Comparison of ENCODE assay signal across 10 mouse cellular contexts in the genomic region with DNA sequence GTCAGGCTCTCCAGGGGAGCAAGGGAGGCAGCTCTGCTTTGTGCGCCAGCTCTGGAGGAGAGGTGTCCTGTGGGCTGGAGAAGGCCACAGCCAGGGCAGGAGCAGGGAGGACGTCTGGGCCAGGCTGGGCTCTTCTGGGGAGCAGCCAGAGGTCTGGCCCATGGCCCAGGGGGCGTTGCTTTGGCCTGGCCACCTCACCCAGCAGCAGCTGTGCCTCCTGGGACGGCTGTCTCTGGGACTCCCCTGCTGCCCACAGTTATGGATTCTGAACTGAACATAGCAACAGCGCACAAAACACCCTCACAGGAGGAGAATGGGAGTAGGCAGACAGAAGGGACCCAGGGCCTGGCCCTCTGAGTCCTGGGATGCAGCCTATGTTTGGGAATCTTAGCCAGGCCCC.
DNase-seq lines count a peak whose midpoint lies in the region; ATAC-seq and TF ChIP-seq lines count a peak whose summit lies in the region.
"Had no signal": no experiment of that assay in that cellular context is flagged by ENCODE, and none has a peak within 500 bp of the region (broad histone marks: within the 10 kb centered on the region; RNA-seq: fewer than 3 reads in every experiment).

No protein-coding gene starts in this region.

- no peak overlapping the region for H3K4me3 ChIP-seq in hindbrain, postnatal 0 days (ENCODE audit: low read length)
- H3K4me3 ChIP-seq in hindbrain, embryonic 14.5 days (replicated peaks; ENCODE audit: low read length), result no peak overlapping the region
- H3K4me3 ChIP-seq in kidney, adult 2 months (ENCODE audit: insufficient read depth, low read depth, low read length), result peak overlapping the region; percentile 16; the same call in 1 of the 2 replicates
- H3K4me3 ChIP-seq: megakaryocyte, embryonic 14.5 days had no signal

- TF ChIP-seq CTCF in hindbrain, postnatal 0 days (IDR thresholded peaks at IDR 0.05; ENCODE audit: low read depth), result no peak
- TF ChIP-seq CTCF in kidney, adult 2 months (conservative IDR thresholded peaks at IDR 0.05; ENCODE audit: insufficient read depth, insufficient read length, low read depth, low read length), result no peak

- peak; percentile 64 for ATAC-seq in hindbrain, postnatal 0 days
- ATAC-seq in hindbrain, embryonic 14.5 days (ENCODE audit: low FRiP score), result no peak
- ATAC-seq: Patski had no signal

- H3K9me3 ChIP-seq in hindbrain, postnatal 0 days (ENCODE audit: low read length), result no peaks in the 10 kb centered on the region
- H3K9me3 ChIP-seq in hindbrain, embryonic 14.5 days (ENCODE audit: control insufficient read depth, low read length), result no peaks in the 10 kb centered on the region

- 37% methylated on average over 5 of the region's 5 CpGs for WGBS in hindbrain, postnatal 0 days
- 48% methylated on average over 5 of the region's 5 CpGs for WGBS in hindbrain, embryonic 14.5 days
- 21% methylated on average over 5 of the region's 5 CpGs for WGBS in kidney, adult 2 months

- H3K36me3 ChIP-seq in hindbrain, postnatal 0 days (ENCODE audit: insufficient read depth, low read length), result no peaks in the 10 kb centered on the region
- H3K36me3 ChIP-seq in hindbrain, embryonic 14.5 days (replicated peaks; ENCODE audit: control insufficient read depth, insufficient read depth), result no peaks in the 10 kb centered on the region
- no peaks in the 10 kb centered on the region for H3K36me3 ChIP-seq in kidney, adult 2 months (ENCODE audit: control insufficient read depth, insufficient read depth, low read length)

- no peak overlapping the region for H3K4me2 ChIP-seq in hindbrain, postnatal 0 days (ENCODE audit: low read depth, low read length)
- no peak overlapping the region for H3K4me2 ChIP-seq in hindbrain, embryonic 14.5 days (replicated peaks)

- no peaks in the 10 kb centered on the region for H3K4me1 ChIP-seq in hindbrain, postnatal 0 days (ENCODE audit: insufficient read depth, low read length)
- no peaks in the 10 kb centered on the region for H3K4me1 ChIP-seq in hindbrain, embryonic 14.5 days (replicated peaks; ENCODE audit: control insufficient read depth, insufficient read depth, low read length)
- peaks cover 2% of the 10 kb centered on the region; the same call in 1 of the 2 replicates for H3K4me1 ChIP-seq in kidney, adult 2 months (ENCODE audit: control insufficient read depth, insufficient read depth, low read length)
- H3K4me1 ChIP-seq: megakaryocyte, embryonic 14.5 days had no signal

- H3K9ac ChIP-seq in hindbrain, postnatal 0 days (replicated peaks; ENCODE audit: low read length), result no peak overlapping the region
- no peak overlapping the region for H3K9ac ChIP-seq in hindbrain, embryonic 14.5 days

- H3K27me3 ChIP-seq in hindbrain, postnatal 0 days (ENCODE audit: insufficient read depth, low read length), result no peaks in the 10 kb centered on the region
- H3K27me3 ChIP-seq in hindbrain, embryonic 14.5 days (ENCODE audit: control insufficient read depth, insufficient read depth, low read length), result no peaks in the 10 kb centered on the region
- H3K27me3 ChIP-seq in kidney, adult 2 months (replicated peaks; ENCODE audit: control insufficient read depth, insufficient read depth, low read length), result no peaks in the 10 kb centered on the region
- H3K27me3 ChIP-seq: Patski had no signal

- no peak overlapping the region for H3K27ac ChIP-seq in hindbrain, postnatal 0 days
- no peak overlapping the region for H3K27ac ChIP-seq in hindbrain, embryonic 14.5 days
- H3K27ac ChIP-seq in kidney, adult 2 months (ENCODE audit: insufficient read depth, low read depth, low read length), result peak overlapping the region; percentile 79

- TF ChIP-seq POLR2A in kidney, adult 2 months (IDR thresholded peaks at IDR 0.05; ENCODE audit: low read depth, low read length), result no peak

- peak; percentile 51 for DNase-seq in hindbrain, postnatal 0 days (ENCODE audit: low spot score)
- no peak for DNase-seq in hindbrain, embryonic 14.5 days (ENCODE audit: low spot score)
- DNase-seq in adrenal gland, postnatal 10 days, result peak; percentile 85
- DNase-seq in gastrocnemius, postnatal 10 days, result peak; percentile 85
- DNase-seq in kidney, adult 2 months, result peak; percentile 73
- DNase-seq in lung, postnatal 36 days, result peak; percentile 48
- no peak for DNase-seq in retina, postnatal 1 day
- DNase-seq in spleen, postnatal 14 days (ENCODE audit: low spot score in 2 of 2), result no peak

Comparison
In these comparisons a context has a peak if more than half of its experiments do, and no peak if none do; other contexts are left out.
1. DNase-seq: peak in hindbrain, postnatal 0 days (single experiment), adrenal gland, postnatal 10 days (single experiment), gastrocnemius, postnatal 10 days (single experiment), kidney, adult 2 months (single experiment) and lung, postnatal 36 days (single experiment); none in hindbrain, embryonic 14.5 days (single experiment), retina, postnatal 1 day (single experiment) and spleen, postnatal 14 days (0 of 2).